Mouse (Mus musculus) layer of hippocampus, postnatal 10 days (tissue): ENCODE measurements at regions not wholly inside any gene's neighbourhood (a gene's known extent, or its start where the extent isn't known, plus 50 kb on each side); places are given as distances from the start of the nearest gene placed in this dataset.

Source experiments
- DNase-seq, 2 experiments: peaks; one replicate each; pipeline ENCODE4 v3.0.0; 2021; ENCODE audit warnings: low spot score in 2 of 2

GRCm38 (mm10) chr3:147041201-147041600, 189.0 kb downstream of the Ttll7 start:
- DNase-seq: no peak

DNA sequence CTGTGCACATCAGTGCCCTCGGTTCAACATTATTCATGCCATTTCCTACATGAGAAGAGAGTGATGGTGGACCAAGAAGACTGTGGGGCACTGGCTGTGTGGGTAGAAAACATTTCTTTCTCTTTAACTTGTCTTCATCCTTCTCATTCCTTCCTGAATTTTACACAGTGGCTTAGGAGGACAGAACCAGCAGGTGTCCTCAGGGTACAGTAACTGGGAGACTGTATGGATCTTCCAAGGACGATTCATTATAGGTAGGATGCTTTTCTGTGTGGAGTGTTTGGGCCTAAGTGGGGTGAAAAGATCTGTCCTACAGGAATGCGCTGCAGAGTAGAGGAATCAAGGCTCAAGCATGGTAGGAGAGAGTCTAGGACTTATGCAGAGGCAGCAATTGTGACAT, 190.7 kb downstream of the Ttll7 start:
- no peak for DNase-seq

GRCm38 (mm10) chr3:147046634-147047033, 194.5 kb downstream of the Ttll7 start:
- DNase-seq: peak; percentile 18 to 19

- DNase-seq: no peak
Observed at GRCm38 (mm10) chr3:147054157-147054838, 202.1 kb downstream of the Ttll7 start.

- DNase-seq: no peak
Observed at GRCm38 (mm10) chr3:147057874-147058273, 205.7 kb downstream of the Ttll7 start.

GRCm38 (mm10) chr3:147060659-147061058, 208.5 kb downstream of the Ttll7 start:
- no peak for DNase-seq

- no peak for DNase-seq
Observed at GRCm38 (mm10) chr3:147062451-147062850, 210.3 kb downstream of the Ttll7 start.

- no peak for DNase-seq
Observed at GRCm38 (mm10) chr3:147063578-147064442, 211.6 kb downstream of the Ttll7 start.

- DNase-seq: no peak
Observed at GRCm38 (mm10) chr3:147064443-147064868, 212.3 kb downstream of the Ttll7 start.

- no peak for DNase-seq
Observed at GRCm38 (mm10) chr3:147070972-147071371, 218.8 kb downstream of the Ttll7 start.

DNA sequence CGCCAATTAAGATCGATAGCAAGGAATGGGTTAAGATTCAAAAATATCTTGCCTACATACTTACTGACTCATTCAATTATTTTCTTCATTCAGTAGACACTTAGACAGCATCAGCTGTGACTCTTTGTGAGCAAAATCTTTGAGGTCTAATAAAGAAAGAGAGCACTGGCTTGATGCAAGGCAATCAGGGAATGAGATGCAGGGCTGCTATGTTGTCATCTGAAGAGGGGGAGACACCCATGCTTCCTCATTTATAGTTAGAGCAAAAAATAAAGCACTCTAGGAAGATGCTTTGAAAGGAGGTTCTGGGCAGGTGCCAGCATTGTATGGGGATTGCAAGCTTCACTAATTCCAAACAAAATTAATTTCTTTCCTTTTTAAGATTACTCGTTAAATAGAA, 228.0 kb downstream of the Ttll7 start:
- no peak for DNase-seq

- no peak for DNase-seq
Observed at GRCm38 (mm10) chr3:147080768-147081448, 228.7 kb downstream of the Ttll7 start.

- no peak for DNase-seq
Observed at GRCm38 (mm10) chr3:147081763-147082162, 229.6 kb downstream of the Ttll7 start.

- no peak for DNase-seq
Observed at GRCm38 (mm10) chr3:147082255-147082943, 230.2 kb downstream of the Ttll7 start.

GRCm38 (mm10) chr3:147083374-147083773, 231.2 kb downstream of the Ttll7 start:
- DNase-seq: no peak

- DNase-seq: no peak
Observed at GRCm38 (mm10) chr3:147083823-147084222, 231.7 kb downstream of the Ttll7 start.

- DNase-seq: no peak
Observed at GRCm38 (mm10) chr3:147084624-147085189, 232.5 kb downstream of the Ttll7 start.

- no peak for DNase-seq
Observed at GRCm38 (mm10) chr3:147088171-147088570, 236.0 kb downstream of the Ttll7 start.

GRCm38 (mm10) chr3:147089716-147090115, 237.5 kb downstream of the Ttll7 start:
- DNase-seq: no peak

DNA sequence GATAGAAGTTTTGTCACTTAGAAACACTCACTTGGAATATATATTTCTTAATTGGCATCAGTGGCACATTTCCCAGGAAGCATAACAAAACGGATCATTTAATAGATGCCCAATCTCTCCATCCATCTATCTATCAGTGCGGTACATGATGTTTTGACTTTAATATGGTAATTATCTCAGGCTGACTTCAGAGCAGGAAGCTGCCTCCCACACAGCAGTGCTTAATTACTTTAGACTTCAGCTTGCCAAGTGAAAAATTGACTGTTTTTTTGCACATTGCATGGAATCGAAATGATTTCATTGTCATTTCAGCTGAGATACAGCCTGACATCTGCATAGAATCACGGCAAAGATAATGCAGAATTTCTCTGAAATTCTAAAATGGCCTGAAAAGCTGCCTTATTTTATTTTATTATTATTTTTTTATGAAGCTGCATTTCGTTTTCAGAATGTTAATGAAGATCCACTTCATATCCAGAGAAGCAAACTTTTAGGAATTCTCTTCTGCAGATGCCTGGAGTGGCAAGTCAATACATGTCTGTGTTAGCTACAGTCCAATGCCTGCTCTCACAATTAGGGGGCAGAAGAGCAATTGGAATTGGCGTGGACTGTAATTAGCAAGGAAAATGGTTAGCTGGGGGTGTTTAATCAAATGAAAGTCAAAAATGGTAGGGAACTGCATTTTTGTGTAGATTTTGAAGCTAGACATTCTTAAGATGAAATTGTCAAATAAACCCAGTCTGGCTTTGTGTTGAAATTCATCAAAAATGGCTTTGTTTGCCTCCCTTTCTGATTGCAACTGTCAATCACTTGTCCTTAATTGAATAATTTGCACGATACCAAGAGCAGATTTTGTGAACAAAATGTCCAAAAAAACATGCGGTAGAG, 240.3 kb downstream of the Ttll7 start:
- DNase-seq: no peak
